Mouse (Mus musculus) limb, embryonic 10.5 days (tissue): ENCODE measurements around the gene Rai1. TPM values are rescaled to one million over a fixed set of nuclear protein-coding genes. Genes with fewer than 3 reads are reported as not detected.
A peak's percentile ranks its signal among the peaks of the same experiment; 100 is the strongest.

ENCODE experiments used
- DNase-seq: peaks from one replicate; pipeline ENCODE4 v3.0.0-alpha.2; 2017; ENCODE audit warnings: low spot score
- H3K27ac ChIP-seq: fragments of 300-500 bp; sonication (generic); 2 replicates; pipeline ENCODE4 v1.5.1; 2016; ENCODE audit warnings: mild to moderate bottlenecking
- H3K27me3 ChIP-seq: fragments of 300-500 bp; sonication (generic); 2 replicates; pipeline ENCODE4 v1.6.1; 2016; ENCODE audit warnings: low read depth, mild to moderate bottlenecking; ENCODE audit not compliant: poor library complexity, severe bottlenecking
- H3K36me3 ChIP-seq: fragments of 300-500 bp; sonication (generic); 2 replicates; pipeline ENCODE4 v1.6.1; 2016; ENCODE audit warnings: mild to moderate bottlenecking, moderate library complexity
- H3K4me1 ChIP-seq: fragments of 300-500 bp; sonication (generic); 2 replicates; pipeline ENCODE4 v1.6.1; 2016
- H3K4me3 ChIP-seq: fragments of 300-500 bp; sonication (generic); 2 replicates; pipeline ENCODE4 v1.5.1; 2016; ENCODE audit warnings: mild to moderate bottlenecking, moderate library complexity
- H3K9me3 ChIP-seq: fragments of 300-500 bp; sonication (generic); replicated peaks from 2 replicates; pipeline ENCODE4 v1.6.1; 2016; ENCODE audit warnings: mild to moderate bottlenecking
- WGBS: fragments of 180-500 bp; shearing (Covaris S2); methylation state at CpG from one replicate; pipeline ENCODE4 v1.1.7; 2016; 5-methylcytosine and 5-hydroxymethylcytosine counted together
- polyA plus RNA-seq: library from polyadenylated mRNA; unstranded; fragments of >200 nt; fragmentation: Nextera tagmentation; extraction: Ambion mirVana; gene quantifications from 2 replicates; pipeline ENCODE4 v1.2.1, GENCODE M21; 2016

The Rai1 gene
- polyA plus RNA-seq, 1 experiment from 2014 or later, result 34.3 TPM

GRCm38 (mm10) chr11:60101986-60102385, 2.8 kb upstream of the Rai1 start:
- Histone ChIP-seq H3K9me3 (no peaks in the 10 kb centered on the region), H3K27ac (no peak overlapping the region), H3K36me3 (0 out of 2 replicates have a peak, but pooled peaks cover 2% of the 10 kb centered on the region), H3K27me3 (no peaks in the 10 kb centered on the region), H3K4me1 (peaks cover 9% of the 10 kb centered on the region), H3K4me3 (no peak overlapping the region)
- DNase-seq, result no peak
- WGBS, result 79% methylated on average over 4 of the region's 4 CpGs

- H3K4me3 ChIP-seq, result no peak overlapping the region
- H3K27me3 ChIP-seq, result no peaks in the 10 kb centered on the region
- H3K4me1 ChIP-seq, result peaks cover 16% of the 10 kb centered on the region
- 0 out of 2 replicates have a peak, but pooled peaks cover 3% of the 10 kb centered on the region for H3K36me3 ChIP-seq
- DNase-seq, result no peak
- no peak overlapping the region for H3K27ac ChIP-seq
- H3K9me3 ChIP-seq, result no peaks in the 10 kb centered on the region
- 83% methylated on average over 6 of the region's 6 CpGs for WGBS
Observed at GRCm38 (mm10) chr11:60102664-60103063, 2.1 kb upstream of the Rai1 start.

- 88% methylated on average over 7 of the region's 7 CpGs for WGBS
Observed at GRCm38 (mm10) chr11:60103567-60103966, 1.2 kb upstream of the Rai1 start.

GRCm38 (mm10) chr11:60105593-60106542, 1.1 kb downstream of the Rai1 start:
- under 1% methylated on average over 88 of the region's 88 CpGs for WGBS
- Histone ChIP-seq H3K27ac (peak overlapping the region; percentile 100), H3K36me3 (0 out of 2 replicates have a peak, but pooled peaks cover 10% of the 10 kb centered on the region), H3K9me3 (no peaks in the 10 kb centered on the region), H3K4me3 (peak overlapping the region; percentile 81), H3K4me1 (peaks cover 45% of the 10 kb centered on the region), H3K27me3 (no peaks in the 10 kb centered on the region)
- peak; percentile 83 for DNase-seq

More at GRCm38 (mm10) chr11:60103567-60103966, 1.2 kb upstream of the Rai1 start:
- Histone ChIP-seq H3K27ac (no peak overlapping the region), H3K4me1 (peaks cover 25% of the 10 kb centered on the region), H3K4me3 (no peak overlapping the region), H3K27me3 (no peaks in the 10 kb centered on the region), H3K9me3 (no peaks in the 10 kb centered on the region), H3K36me3 (0 out of 2 replicates have a peak, but pooled peaks cover 8% of the 10 kb centered on the region)
- no peak for DNase-seq

- H3K27me3 ChIP-seq, result no peaks in the 10 kb centered on the region
- WGBS, result under 1% methylated on average over 14 of the region's 14 CpGs
- DNase-seq, result peak; percentile 78
- peaks cover 53% of the 10 kb centered on the region for H3K4me1 ChIP-seq
- H3K36me3 ChIP-seq, result 0 out of 2 replicates have a peak, but pooled peaks cover 10% of the 10 kb centered on the region
- H3K27ac ChIP-seq, result peak overlapping the region; percentile 100
- no peaks in the 10 kb centered on the region for H3K9me3 ChIP-seq
- H3K4me3 ChIP-seq, result peak overlapping the region; percentile 81
Observed at GRCm38 (mm10) chr11:60106543-60107110, 1.8 kb downstream of the Rai1 start.

GRCm38 (mm10) chr11:60107449-60107848, 2.6 kb downstream of the Rai1 start:
- no peak for DNase-seq
- H3K27ac ChIP-seq, result peak overlapping the region; percentile 100; the same call in 1 of the 2 replicates
- peak overlapping the region; percentile 81; the same call in 1 of the 2 replicates for H3K4me3 ChIP-seq
- H3K36me3 ChIP-seq, result 0 out of 2 replicates have a peak, but pooled peaks cover 10% of the 10 kb centered on the region
- 93% methylated on average over 3 of the region's 3 CpGs for WGBS
- no peaks in the 10 kb centered on the region for H3K9me3 ChIP-seq
- peaks cover 61% of the 10 kb centered on the region for H3K4me1 ChIP-seq
- no peaks in the 10 kb centered on the region for H3K27me3 ChIP-seq

GRCm38 (mm10) chr11:60108631-60109172, 3.9 kb downstream of the Rai1 start:
- DNase-seq, result no peak
- H3K9me3 ChIP-seq, result no peaks in the 10 kb centered on the region

GRCm38 (mm10) chr11:60110386-60110785, 5.6 kb downstream of the Rai1 start:
- Histone ChIP-seq H3K9me3 (no peaks in the 10 kb centered on the region), H3K4me3 (no peak overlapping the region), H3K36me3 (0 out of 2 replicates have a peak, but pooled peaks cover 8% of the 10 kb centered on the region), H3K4me1 (peaks cover 87% of the 10 kb centered on the region), H3K27me3 (no peaks in the 10 kb centered on the region), H3K27ac (no peak overlapping the region; the same call in 1 of the 2 replicates)
- no peak for DNase-seq
- WGBS, result 81% methylated on average over 5 of the region's 5 CpGs

More at GRCm38 (mm10) chr11:60108631-60109172, 3.9 kb downstream of the Rai1 start:
- Histone ChIP-seq H3K4me3 (peak overlapping the region; percentile 9; the same call in 1 of the 2 replicates), H3K36me3 (0 out of 2 replicates have a peak, but pooled peaks cover 10% of the 10 kb centered on the region), H3K4me1 (peaks cover 74% of the 10 kb centered on the region), H3K27ac (peak overlapping the region; percentile 56), H3K27me3 (no peaks in the 10 kb centered on the region)
- WGBS, result 35% methylated on average over 5 of the region's 5 CpGs

GRCm38 (mm10) chr11:60111576-60111975, 6.8 kb downstream of the Rai1 start:
- Histone ChIP-seq H3K4me3 (no peak overlapping the region), H3K9me3 (no peaks in the 10 kb centered on the region), H3K4me1 (peaks cover 91% of the 10 kb centered on the region), H3K27me3 (no peaks in the 10 kb centered on the region), H3K36me3 (0 out of 2 replicates have a peak, but pooled peaks cover 8% of the 10 kb centered on the region), H3K27ac (no peak overlapping the region)
- WGBS, result 98% methylated on average over 2 of the region's 2 CpGs
- no peak for DNase-seq

GRCm38 (mm10) chr11:60113624-60114023, 8.8 kb downstream of the Rai1 start:
- Histone ChIP-seq H3K27ac (peak overlapping the region; percentile 93), H3K4me1 (peaks cover 82% of the 10 kb centered on the region), H3K27me3 (no peaks in the 10 kb centered on the region), H3K4me3 (peak overlapping the region; percentile 59), H3K36me3 (0 out of 2 replicates have a peak, but pooled peaks cover 3% of the 10 kb centered on the region), H3K9me3 (no peaks in the 10 kb centered on the region)
- WGBS, result 1% methylated on average over 4 of the region's 4 CpGs
- peak; percentile 46 for DNase-seq

- Histone ChIP-seq H3K27ac (peak overlapping the region; percentile 93), H3K9me3 (no peaks in the 10 kb centered on the region), H3K27me3 (no peaks in the 10 kb centered on the region), H3K4me1 (peaks cover 74% of the 10 kb centered on the region), H3K36me3 (0 out of 2 replicates have a peak, but pooled peaks cover 2% of the 10 kb centered on the region), H3K4me3 (peak overlapping the region; percentile 59)
- 1% methylated on average over 21 of the region's 21 CpGs for WGBS
- DNase-seq, result peak; percentile 68
Observed at GRCm38 (mm10) chr11:60114296-60115023, 9.6 kb downstream of the Rai1 start.

- peak overlapping the region; percentile 93 for H3K27ac ChIP-seq
Observed at GRCm38 (mm10) chr11:60115024-60115538, 10.3 kb downstream of the Rai1 start.

More at GRCm38 (mm10) chr11:60115024-60115538, 10.3 kb downstream of the Rai1 start:
- under 1% methylated on average over 43 of the region's 43 CpGs for WGBS
- Histone ChIP-seq H3K4me3 (peak overlapping the region; percentile 59), H3K9me3 (no peaks in the 10 kb centered on the region), H3K4me1 (peaks cover 68% of the 10 kb centered on the region), H3K27me3 (no peaks in the 10 kb centered on the region), H3K36me3 (no peaks in the 10 kb centered on the region)
- DNase-seq, result peak; percentile 94
